Mouse (Mus musculus): ENCODE results near the gene Gamt.
"Not testable (repeated sequence)": the region's sequence is repeated elsewhere in the genome, so short reads cannot be mapped to it uniquely, and the experiment has no call there.

The Gamt gene

DNA sequence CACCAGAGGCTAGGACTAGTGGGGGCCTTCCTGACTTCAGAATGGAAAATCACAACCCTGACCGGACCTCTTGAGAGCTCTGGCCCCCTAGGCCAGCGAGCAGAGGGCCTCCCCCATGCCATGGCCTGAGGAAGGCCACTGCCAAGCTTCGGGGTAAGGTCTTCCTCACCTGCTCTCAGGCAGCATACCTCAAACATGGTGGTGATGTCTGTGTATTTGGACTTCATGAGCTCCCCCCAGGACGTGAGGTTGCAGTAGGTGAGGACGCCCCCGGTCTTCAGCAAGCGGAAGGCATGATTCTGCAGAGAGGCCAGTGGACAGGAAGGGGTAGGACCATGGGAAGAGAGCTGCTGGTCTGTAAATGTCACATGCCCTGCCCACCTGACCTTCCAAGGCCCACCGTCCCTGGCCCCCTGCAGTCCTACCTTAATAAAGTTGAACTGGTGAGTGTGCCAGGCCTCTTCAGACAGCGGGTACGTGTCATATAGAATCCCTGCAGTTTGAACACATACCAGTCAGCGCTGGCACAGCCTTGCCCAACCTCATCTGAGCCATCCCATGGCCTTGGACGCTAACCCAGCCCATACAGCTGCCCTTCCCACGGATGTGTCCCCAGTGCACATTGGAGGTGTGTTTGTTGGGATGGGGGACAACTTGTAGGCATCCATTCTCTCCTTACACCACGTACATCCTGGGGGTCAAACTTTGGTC lies 1.9 kb downstream of the Gamt start:
- DNase-seq (ENCODE audit: low read depth, low spot score): no peak

DNA sequence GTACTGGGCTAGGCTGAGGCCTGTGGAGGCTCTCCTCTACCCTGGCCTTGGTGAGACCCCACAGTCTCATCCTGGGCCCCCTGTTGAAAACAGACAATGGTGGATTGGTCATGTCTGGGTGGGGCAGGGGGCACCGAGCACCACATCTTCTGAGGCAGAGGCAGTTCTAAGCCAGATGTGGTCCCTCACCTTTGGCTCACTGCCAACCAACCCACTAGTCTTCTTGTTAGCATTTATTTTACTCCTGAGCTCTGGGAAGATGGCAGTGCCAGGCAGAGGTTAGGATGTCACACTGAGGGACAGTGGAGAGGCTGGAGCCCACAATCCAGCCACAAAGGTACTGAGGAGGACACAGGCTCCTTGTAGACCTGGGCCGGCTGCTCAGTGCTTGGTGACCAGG lies 2.9 kb downstream of the Gamt start:
- DNase-seq (ENCODE audit: low read depth, low spot score): no peak

DNA sequence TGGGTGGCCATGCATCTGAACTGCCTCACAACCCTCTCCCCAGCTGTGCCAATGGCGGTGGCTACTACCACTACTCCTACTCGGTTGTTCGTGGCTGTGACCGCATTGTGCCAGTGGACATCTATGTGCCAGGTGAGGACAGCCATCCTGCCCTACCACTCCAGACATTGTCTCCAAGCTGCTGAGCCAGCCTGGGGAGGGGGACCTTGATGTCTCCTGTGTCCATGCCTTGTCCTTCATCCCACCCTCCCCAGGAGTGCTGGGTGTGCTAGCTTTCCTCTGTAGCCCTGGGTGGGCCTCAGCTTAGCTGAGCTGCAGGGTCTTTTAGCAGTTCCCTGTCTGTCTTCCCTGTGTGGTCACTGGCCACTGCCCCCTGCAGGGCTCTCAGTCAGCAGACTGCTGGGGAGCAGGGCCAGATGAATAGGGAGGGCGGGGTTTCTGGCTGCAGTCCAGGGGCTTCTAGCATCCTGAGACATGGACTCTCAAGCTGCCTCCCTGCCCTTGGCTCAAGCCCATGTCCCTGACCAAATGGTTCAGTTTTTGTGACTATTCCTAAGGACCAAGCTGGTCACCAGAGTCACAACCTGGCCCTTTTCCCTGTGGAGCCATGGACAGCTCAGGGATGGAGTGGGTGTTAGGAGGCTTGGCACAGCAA lies 4.8 kb downstream of the Gamt start:
- no peak for DNase-seq (ENCODE audit: low read depth, low spot score)

DNA sequence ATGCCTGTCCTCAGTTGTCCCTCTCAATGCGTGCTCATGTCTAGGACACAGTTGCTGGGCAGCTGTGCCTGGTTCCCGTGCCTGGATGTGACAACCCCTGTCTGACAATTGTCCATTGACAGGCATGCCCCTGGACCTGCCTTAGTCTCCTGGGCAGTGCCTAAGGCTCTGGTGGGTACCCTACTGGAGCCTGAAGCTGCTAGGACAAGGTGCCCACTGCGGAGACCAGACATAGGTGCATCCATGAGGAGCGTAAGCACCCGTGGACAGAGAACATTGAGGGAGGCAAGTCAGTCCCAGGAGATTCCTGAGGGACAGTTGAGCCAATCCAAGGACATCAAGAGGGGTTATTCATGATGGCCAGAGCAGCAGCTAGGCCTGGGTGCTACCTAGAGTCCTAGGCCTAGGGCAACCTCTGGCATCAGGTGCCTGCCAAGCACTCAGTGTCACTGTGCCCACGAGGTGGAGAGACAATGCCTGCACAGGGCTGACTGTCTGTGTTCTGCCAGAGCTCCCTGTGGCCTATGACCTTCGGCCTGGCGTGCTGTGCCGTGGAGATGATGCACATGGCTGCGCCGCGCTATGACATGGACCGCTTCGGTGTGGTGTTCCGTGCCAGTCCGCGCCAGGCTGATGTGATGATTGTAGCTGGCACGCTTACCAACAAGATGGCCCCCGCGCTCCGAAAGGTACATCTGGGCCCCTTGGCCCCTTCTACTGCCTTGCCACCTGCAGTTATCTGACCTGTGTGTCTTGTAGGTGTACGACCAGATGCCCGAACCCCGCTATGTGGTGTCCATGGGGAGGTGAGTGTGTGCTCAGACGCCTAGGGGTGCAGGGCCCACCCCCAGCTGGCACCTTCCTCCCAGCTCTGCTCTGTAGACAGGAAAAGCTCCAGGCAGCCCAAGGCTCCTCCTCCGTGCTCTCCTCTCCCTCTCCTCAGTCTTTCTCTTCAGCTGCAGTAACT lies 6.2 kb downstream of the Gamt start:
- DNase-seq (ENCODE audit: low read depth, low spot score): no peak

DNA sequence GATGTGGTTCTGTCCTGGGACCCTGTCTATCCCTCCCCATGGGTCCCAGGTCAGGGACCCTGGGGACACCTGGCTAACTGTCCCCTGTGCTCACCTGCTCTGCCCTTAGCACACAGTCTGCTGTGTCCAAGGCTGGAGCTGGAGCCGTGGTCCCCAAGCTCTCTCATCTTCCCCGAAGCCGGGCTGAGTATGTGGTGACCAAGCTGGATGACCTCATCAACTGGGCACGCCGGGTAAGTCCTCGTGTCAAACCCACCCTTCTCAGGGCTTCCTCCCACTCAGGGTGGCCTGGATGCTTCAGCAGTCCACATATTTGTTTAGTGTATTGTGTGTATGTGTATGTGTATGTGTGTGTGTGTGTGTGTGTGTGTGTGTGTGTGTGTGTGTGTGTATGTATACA lies 7.3 kb downstream of the Gamt start:
- DNase-seq (ENCODE audit: low read depth, low spot score): no peak

DNA sequence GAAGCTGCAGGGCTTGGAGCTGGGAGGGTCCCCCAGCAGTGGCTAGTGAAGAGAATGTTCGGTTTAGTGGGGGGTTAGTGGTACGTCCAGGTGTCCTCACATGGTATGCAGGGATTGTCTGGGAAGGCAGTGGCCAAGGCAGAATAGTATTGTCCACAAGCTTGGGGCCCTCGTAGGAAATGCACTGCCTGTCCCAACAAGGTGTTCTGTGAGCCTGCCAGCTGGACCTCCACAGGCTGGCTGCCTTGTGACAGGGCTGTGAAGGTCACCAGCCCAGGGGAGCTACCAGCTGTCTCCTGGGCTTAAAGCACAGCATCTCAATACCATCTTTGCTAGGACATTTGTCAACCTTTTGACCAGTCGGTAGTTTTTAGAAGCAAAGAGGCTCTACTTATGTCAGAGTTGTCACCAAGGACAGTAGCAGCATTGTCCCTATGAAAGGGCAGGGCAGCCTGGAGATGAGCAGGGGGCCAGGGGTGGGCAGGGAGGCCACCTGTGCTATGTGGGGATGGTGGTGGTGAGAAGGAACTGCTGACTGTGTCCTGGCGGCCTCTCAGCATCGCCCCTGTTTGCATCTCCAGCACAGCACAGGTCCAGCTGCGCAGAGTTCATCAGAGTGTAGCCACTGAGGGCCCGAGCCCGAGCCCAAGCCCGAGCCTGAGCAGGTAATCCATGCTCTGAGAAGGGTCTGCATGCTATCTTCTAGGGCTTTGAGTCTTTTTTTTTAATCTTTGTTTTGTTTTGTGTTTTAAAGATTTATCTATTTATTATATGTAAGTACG lies 8.1 kb downstream of the Gamt start:
- DNase-seq (ENCODE audit: low read depth, low spot score): no peak

DNA sequence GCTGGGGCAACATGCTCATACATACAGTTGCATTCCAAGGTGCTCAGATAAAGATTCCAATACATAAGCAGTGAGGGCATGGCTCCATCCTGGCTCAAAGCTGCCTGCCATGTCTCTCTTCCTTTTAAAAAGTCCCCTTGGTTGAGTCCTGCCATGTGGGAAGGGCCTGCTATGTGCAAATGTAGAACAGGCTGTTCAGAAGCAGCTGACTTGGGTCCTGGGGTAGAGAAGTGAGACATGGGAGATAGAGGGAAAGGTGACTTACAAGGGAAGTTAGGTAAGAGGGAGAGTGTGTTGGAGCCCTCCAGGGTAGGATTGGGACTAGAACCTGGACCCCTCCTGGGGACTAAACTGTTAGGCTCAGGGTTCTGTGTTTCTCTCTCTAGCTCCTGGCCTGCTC lies 8.8 kb downstream of the Gamt start:
- no peak for DNase-seq (ENCODE audit: low read depth, low spot score)

DNA sequence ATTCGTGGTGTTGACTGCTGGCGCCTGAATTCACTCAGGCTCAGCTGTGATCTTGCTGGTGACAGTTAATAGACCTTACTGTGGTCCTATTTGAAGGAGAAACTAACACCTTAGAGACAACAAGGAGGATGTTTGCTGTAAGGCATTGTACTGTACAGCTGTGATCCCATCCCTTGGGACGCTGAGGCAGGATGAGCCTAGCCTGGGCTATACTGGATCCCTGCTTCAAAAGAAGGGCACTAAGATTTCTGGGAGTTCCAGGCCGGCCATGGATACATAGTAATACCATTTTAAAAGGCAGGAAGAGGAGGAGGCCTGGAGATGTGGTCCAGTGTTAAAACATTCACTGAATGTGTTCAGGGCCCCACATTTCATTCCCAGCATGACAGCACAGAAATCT lies 10.2 kb downstream of the Gamt start:
- DNase-seq (ENCODE audit: low read depth, low spot score): no peak

DNA sequence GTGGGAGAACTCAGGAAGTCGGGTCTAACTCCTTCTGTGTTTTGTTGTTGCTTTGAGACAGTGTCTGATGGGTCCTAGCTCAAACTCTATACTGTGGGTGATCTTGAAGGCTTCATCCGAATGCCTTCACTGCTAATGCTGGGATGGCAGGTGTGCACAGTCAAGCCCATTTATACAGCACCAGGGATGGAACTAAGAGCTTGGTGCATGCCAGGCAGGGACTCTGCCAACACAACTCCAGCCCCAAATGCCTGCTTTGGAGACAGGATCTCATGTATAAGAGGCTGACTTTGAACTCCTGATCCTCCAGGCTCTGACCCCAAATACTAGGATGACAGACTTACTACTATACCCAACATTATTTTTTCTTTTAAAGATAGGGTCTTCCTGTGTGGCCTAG lies 10.8 kb downstream of the Gamt start:
- DNase-seq (ENCODE audit: low read depth, low spot score): no peak

DNA sequence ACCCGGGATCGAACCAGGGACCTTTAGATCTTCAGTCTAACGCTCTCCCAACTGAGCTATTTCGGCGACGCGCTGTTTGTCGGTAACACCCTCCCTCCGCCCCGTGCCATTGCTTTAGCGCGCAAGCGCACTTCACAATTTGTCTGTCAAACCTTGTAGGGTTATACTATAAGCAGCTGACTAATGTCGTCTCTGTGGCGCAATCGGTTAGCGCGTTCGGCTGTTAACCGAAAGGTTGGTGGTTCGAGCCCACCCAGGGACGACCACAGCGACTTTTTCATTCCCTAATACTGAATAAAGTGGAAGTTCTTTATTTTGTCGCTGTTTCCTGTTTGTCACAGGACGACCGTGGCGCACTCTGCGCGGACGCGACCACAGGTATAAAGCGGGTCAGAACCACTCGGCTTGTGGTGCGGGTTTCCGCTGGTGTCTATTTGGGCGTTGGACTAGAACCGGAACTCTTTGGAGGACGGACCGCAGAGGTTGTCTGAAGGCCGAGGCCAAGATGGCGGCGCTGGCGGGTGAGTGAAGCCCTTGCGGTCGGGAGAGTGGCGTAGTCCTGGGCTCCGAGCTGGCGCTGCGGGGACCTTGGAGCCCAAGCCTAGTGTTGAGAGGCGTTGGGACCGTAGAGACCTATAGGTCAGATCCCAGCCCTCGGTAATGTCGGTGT lies 11.7 kb downstream of the Gamt start, which contains the start of gene Ndufs7:
Gene Ndufs7, plus strand, starts transcription at position 151 of the 670 bp plus-strand sequence.
- peak; percentile 94 for DNase-seq (ENCODE audit: low read depth, low spot score)

DNA sequence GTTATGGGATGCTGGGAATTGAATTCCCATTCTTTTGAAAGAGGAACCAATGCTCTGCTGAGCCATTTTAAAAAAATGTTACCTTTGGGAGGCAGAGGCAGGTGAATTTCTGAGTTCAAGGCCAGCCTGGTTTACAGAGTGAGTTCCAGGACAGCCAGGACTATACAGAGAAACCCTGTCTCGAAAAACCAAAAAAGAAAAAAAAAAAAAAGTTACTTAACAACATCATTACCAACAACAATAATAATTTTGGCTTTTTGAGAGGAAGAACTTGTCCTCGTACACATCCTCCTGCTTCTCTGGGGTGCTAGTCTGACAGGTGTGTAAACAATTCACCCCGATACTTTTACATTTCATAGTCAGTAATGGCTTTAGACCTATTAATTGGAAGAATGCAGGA lies 12.4 kb downstream of the Gamt start:
- not testable (repeated sequence) for DNase-seq (ENCODE audit: low read depth, low spot score)

DNA sequence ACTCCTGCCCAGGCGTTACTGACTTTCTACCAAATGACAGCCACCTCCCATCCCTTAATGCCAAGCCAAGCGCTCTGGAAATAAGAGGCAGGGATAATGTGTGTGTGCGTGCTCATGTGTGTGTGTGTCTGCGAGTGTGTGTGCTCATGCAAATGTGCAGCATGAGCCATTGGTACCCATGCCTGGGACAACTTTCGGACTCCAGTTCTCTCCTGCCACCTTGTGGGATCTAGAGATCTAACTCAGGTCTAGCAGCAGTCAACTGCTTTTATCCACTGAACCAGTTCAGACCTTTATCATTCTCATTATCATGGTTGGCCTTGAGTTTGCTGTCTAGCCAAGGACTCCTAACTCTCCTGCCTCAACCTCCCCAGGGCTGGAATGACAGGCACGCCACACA lies 13.0 kb downstream of the Gamt start:
- no peak for DNase-seq (ENCODE audit: low read depth, low spot score)

DNA sequence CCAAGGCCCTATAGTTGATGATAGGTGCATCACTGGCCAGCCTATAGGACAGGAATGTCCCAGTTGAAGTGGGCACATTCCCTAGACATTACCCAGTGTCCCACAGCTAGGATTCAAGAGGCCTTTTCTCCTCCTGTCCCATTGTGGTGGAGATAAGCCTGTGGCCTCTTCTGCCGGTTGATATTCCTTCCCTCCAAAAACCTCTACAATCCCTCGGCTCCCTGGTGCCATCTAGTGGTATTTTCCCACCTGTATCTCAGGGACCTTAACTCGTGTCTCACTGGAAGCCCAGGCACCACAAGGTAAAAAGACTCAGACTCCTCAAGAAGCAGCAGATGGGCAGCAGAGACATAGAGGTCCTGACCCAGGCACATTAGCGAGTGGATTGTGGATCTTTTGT lies 15.2 kb downstream of the Gamt start:
- DNase-seq (ENCODE audit: low read depth, low spot score): peak; percentile 89

DNA sequence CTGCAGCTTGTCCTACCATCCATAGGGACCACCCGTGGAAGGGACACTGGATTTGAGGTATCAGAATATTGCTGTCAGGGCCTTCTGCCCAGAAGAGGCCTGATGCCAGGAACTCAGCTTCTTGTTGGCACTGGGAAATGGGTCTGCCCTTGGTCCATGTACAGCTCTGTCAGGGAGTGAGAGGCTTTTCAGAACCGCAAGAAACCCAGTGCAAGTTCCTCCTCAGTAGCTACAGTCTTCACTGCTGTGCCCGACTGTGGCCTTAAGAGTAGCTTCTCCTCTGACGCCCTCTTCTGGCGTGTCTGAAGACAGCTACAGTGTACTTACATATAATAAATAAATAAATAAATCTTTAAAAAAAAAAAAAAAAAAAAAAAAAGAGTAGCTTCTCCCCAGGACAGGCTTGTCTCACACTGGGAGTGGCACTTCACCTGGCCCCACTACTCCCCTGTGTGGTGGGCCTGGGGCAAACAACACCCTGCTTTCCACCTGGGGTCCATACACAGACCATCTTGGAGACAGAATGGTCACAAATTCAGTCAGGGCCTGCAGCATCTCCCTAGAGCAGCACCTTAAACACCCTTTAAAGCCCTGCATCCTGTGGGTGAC lies 15.9 kb downstream of the Gamt start:
- DNase-seq (ENCODE audit: low read depth, low spot score): peak; percentile 60

DNA sequence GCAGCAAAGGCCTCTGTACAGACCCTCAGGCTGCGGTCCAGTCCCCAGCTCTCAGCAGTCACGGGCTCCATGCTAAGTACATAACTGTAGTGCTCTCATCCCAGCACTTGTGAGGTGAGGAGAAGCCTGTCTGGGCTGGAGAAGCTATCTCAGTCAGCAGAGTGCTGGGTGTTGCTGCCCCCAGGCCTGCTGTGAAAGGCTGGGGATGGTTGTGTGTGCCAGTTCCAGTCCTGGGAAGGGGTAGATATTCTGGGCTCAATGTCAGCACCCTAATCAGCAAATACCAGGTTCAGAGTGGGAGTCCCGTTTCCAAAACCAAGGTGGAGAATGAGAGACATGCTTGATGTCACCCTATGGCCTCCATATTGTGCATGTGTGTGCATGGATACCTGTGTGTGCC lies 18.2 kb downstream of the Gamt start:
- DNase-seq (ENCODE audit: low read depth, low spot score): no peak

DNA sequence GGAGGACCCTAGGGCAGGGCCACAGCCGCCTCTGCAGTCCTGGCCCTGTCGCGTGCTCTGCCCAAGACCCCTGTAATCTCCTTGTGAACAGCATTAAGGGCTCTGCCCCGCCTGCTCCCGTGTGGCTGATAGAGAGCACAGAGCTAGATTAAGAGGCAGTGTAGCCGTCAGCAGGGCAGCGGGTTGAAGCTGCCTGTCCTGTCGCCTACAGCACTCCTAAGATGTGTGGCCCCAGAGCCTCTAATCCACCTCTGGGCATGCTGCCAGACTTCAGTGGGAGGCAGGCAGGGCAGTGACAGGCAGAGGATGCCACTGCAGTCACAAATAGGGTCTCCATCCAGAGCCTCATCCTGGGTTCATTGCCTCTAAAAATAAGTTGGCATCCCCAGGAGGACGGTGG lies 18.7 kb downstream of the Gamt start:
- DNase-seq (ENCODE audit: low read depth, low spot score): no peak

DNA sequence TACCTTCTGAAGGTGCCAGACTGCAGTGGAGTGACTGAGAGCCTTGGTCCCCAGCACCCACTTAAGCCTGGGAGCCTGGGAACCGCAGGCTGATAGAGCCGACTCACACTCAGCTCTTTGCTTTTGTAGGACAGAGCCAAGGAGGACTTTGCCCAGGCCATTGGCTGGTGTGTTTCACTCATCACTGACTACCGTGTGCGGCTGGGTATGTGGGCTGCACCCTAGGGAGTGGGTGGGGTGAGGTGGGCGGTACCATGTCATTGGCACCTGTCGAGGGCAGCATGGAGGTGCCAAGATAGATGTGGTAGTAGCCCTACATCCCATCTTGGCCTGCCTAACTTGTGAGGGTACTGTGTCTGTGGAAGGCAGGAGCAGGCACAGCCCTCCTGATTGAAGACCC lies 21.0 kb downstream of the Gamt start:
- DNase-seq (ENCODE audit: low read depth, low spot score): no peak

DNA sequence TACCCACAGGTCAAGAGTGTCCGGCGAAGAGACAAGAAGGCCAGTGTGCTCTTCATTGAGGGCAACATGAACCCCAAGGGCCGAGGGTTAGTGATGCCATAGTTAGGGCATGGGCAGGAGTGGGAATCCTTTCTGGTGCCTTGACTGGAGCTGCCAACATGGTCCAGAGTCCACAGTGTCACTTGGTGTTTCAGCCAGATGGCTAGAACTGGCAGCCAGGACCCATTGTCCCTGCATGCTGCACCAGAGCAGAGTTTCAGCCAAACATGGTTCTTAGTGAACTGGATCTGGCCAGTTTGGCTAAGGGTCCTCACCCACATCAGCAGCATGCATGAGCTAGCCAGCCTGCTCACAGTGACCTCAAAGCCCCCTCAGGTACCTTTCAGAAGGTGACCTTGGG lies 22.5 kb downstream of the Gamt start:
- no peak for DNase-seq (ENCODE audit: low read depth, low spot score)

DNA sequence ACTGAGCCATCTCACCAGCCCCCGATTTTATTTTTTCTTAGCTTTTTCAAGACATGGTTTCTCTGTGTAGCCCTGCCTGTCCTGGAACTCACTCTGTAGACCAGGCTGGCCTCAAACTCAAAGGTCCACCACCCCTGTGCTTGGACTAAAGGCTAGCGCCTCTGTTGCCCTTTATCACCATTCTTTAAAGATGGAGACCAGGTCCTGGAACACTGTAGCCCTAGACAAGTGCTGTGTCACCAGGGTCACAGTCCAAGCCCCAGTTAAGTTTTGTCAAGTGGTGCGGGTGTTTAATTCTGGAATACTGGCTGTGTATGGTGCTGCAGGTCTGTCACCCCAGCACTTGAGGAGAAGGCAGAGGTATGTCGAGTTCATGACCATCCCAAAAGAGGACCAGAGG lies 23.8 kb downstream of the Gamt start:
- no peak for DNase-seq (ENCODE audit: low read depth, low spot score)

DNA sequence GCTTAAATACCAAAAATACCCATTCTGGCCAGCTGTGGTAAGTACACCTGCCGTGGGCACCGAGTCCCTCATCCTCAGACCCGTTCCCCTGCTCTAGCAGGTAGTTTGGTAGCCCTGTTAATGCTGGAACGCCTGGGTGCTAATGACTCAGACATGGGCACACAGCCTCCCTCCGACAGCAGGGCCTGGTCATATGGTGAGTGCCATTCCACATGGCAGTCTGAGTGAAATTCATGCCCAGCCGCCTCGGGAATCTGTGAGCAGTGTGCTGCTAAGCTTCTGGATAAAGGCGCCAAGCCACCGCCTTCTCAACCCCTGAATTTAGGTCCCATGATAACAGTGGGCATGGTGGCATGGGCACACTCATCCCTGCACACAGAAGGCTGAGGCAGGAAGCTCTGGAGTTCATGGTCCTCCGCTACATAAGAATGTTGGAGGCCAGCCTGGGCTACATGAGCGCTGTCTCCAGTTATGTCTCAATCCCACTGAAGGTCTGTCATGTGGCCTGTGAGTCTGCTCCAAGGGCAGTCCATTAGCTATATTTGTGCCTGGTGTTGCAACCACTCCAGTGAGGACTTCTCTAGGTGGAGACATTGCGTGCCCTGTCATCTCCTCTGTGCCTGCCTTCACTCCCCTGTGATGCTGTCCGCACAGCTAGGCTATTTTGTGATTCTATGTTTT lies 24.5 kb downstream of the Gamt start:
- DNase-seq (ENCODE audit: low read depth, low spot score): no peak

Data from mesoderm, embryonic 11.5 days (tissue).